Mouse (Mus musculus) hindbrain, embryonic 13.5 days (tissue): ENCODE results near the gene Hsd17b14. TPM values are rescaled to one million over a fixed set of nuclear protein-coding genes. Genes with fewer than 3 reads are reported as not detected.
"Not testable (repeated sequence)": the region's sequence is repeated elsewhere in the genome, so short reads cannot be mapped to it uniquely, and the experiment has no call there.

ENCODE experiments used
- ATAC-seq: fragments of 200-750 bp; cut with Nextera tagmentation; 2 replicates; pipeline ENCODE4 v1.8.0; 2017; ENCODE audit warnings: moderate TSS enrichment; ENCODE audit not compliant: low FRiP score
- H3K27ac ChIP-seq: fragments of 300-500 bp; sonication (generic); 2 replicates; pipeline ENCODE4 v1.5.1; 2015; ENCODE audit warnings: inconsistent platforms, mild to moderate bottlenecking, moderate library complexity
- H3K27me3 ChIP-seq: fragments of 300-500 bp; sonication (generic); 2 replicates; pipeline ENCODE4 v1.6.1; 2015; ENCODE audit warnings: mild to moderate bottlenecking, inconsistent platforms
- H3K36me3 ChIP-seq: fragments of 300-500 bp; sonication (generic); 2 replicates; pipeline ENCODE4 v1.6.1; 2015; ENCODE audit warnings: mild to moderate bottlenecking, inconsistent platforms
- H3K4me1 ChIP-seq: fragments of 300-500 bp; sonication (generic); replicated peaks from 2 replicates; pipeline ENCODE4 v1.6.1; 2015; ENCODE audit warnings: inconsistent platforms
- H3K4me2 ChIP-seq: fragments of 300-500 bp; sonication (generic); 2 replicates; pipeline ENCODE4 v1.6.1; 2015; ENCODE audit warnings: inconsistent platforms, mild to moderate bottlenecking, moderate library complexity
- H3K4me3 ChIP-seq: fragments of 300-500 bp; sonication (generic); 2 replicates; pipeline ENCODE4 v1.5.1; 2015; ENCODE audit warnings: mild to moderate bottlenecking, inconsistent platforms
- H3K9ac ChIP-seq: fragments of 300-500 bp; sonication (generic); 2 replicates; pipeline ENCODE4 v1.6.1; 2015; ENCODE audit warnings: mild to moderate bottlenecking, inconsistent platforms
- H3K9me3 ChIP-seq: fragments of 300-500 bp; sonication (generic); 2 replicates; pipeline ENCODE4 v1.6.1; 2016; ENCODE audit warnings: inconsistent platforms
- WGBS: fragments of 180-500 bp; shearing (Covaris S2); methylation state at CpG from one replicate; pipeline ENCODE4 v1.1.7; 2015; 5-methylcytosine and 5-hydroxymethylcytosine counted together
- polyA plus RNA-seq: library from polyadenylated mRNA; unstranded; fragments of >200 nt; fragmentation: Nextera tagmentation; extraction: Ambion mirVana; gene quantifications from 2 replicates; pipeline ENCODE4 v1.2.1, GENCODE M21; 2015

Hsd17b14 gene
- polyA plus RNA-seq, 1 experiment from 2014 or later, result 0.45 TPM

GRCm38 (mm10) chr7:45521728-45522184, 32.9 kb upstream of the Hsd17b14 start:
- peak overlapping the region; percentile 68 for H3K9ac ChIP-seq
- under 1% methylated on average over 28 of the region's 28 CpGs for WGBS
- H3K27ac ChIP-seq, result peak overlapping the region; percentile 86
- H3K4me3 ChIP-seq, result peak overlapping the region; percentile 45
- no peaks in the 10 kb centered on the region for H3K9me3 ChIP-seq
- peaks cover 35% of the 10 kb centered on the region for H3K4me1 ChIP-seq
- peak overlapping the region; percentile 52 for H3K4me2 ChIP-seq
- no peaks in the 10 kb centered on the region for H3K27me3 ChIP-seq
- H3K36me3 ChIP-seq, result no peaks in the 10 kb centered on the region; the same call in 1 of the 2 replicates
- peak; percentile 76 for ATAC-seq

GRCm38 (mm10) chr7:45522194-45522752, 32.4 kb upstream of the Hsd17b14 start:
- H3K27ac ChIP-seq, result no peak overlapping the region
- H3K27me3 ChIP-seq, result no peaks in the 10 kb centered on the region
- H3K36me3 ChIP-seq, result no peaks in the 10 kb centered on the region; the same call in 1 of the 2 replicates
- H3K4me1 ChIP-seq, result peaks cover 36% of the 10 kb centered on the region
- H3K4me2 ChIP-seq, result peak overlapping the region; percentile 52
- WGBS, result 56% methylated on average over 16 of the region's 16 CpGs
- no peak for ATAC-seq
- no peaks in the 10 kb centered on the region for H3K9me3 ChIP-seq
- H3K4me3 ChIP-seq, result peak overlapping the region; percentile 45
- no peak overlapping the region for H3K9ac ChIP-seq

DNA sequence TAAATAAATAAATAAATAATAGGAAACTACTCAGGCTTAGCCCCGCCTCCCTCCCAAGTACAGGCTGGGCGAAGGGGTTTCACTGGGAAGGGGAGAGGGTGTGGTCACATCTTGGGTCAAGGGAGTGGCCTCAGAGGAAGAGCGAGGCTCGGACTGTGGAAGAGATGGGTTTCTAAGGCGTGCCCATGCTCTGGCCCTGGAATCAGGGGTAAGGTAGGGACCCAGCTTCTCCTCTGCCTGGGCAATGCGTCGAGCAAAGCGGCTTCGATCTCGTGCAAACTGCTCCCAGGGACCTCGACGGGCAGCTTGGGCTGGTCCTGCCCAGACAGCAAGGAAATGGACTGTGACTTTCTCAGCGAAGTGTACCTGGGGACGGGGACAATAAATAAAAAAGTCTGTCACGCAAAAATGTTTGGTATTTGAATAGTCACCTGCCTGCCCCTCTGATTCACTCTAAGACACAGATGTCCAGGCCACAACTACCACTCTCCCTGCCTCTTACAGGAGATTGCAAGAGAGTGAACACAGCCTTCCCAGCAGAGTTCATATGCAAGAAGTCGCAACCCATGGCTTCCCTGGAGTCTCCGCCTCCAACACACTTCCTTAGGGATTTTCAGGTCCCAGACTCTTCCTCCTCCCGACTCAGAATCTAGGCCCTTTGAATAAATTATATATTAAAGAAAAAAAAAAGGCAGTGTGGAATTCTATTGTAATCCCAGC, 31.6 kb upstream of the Hsd17b14 start:
- Histone ChIP-seq H3K9ac (peak overlapping the region; percentile 46), H3K27me3 (no peaks in the 10 kb centered on the region), H3K36me3 (no peaks in the 10 kb centered on the region; the same call in 1 of the 2 replicates), H3K9me3 (no peaks in the 10 kb centered on the region), H3K4me3 (peak overlapping the region; percentile 1; the same call in 1 of the 2 replicates), H3K4me1 (peaks cover 36% of the 10 kb centered on the region), H3K4me2 (peak overlapping the region; percentile 8; the same call in 1 of the 2 replicates), H3K27ac (no peak overlapping the region)
- WGBS, result 77% methylated on average over 18 of the region's 18 CpGs
- no peak for ATAC-seq

DNA sequence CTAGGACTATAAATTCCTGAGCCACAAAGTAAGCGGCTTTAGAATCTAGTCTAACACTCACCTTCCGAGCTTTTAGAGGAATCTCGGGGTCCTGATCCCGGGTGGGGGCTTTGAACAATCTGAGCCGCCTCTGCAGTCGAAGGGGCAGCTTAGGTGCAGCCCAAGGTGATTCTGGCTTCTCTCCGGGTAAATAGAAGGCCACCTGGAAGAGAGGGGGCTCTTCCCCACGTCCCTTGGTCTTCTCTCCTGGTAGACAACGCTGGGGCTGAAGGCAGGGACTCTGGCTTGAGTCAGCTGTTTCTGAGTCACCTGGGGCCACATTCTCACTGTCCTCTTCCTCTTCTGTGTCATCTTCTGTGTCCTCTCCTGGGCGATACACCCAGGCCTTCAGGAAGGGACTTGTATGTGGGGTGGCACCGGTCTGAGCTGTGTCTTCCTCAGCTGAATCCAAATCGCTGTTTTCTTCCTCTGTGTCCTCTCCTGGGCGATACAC, 31.0 kb upstream of the Hsd17b14 start:
- no peak for ATAC-seq
- Histone ChIP-seq H3K4me2 (peak overlapping the region; percentile 25; the same call in 1 of the 2 replicates), H3K4me1 (peaks cover 36% of the 10 kb centered on the region), H3K36me3 (no peaks in the 10 kb centered on the region; the same call in 1 of the 2 replicates), H3K4me3 (peak overlapping the region; percentile 1; the same call in 1 of the 2 replicates), H3K9me3 (no peaks in the 10 kb centered on the region), H3K27me3 (no peaks in the 10 kb centered on the region), H3K27ac (no peak overlapping the region), H3K9ac (peak overlapping the region; percentile 46)
- 89% methylated on average over 13 of the region's 13 CpGs for WGBS

DNA sequence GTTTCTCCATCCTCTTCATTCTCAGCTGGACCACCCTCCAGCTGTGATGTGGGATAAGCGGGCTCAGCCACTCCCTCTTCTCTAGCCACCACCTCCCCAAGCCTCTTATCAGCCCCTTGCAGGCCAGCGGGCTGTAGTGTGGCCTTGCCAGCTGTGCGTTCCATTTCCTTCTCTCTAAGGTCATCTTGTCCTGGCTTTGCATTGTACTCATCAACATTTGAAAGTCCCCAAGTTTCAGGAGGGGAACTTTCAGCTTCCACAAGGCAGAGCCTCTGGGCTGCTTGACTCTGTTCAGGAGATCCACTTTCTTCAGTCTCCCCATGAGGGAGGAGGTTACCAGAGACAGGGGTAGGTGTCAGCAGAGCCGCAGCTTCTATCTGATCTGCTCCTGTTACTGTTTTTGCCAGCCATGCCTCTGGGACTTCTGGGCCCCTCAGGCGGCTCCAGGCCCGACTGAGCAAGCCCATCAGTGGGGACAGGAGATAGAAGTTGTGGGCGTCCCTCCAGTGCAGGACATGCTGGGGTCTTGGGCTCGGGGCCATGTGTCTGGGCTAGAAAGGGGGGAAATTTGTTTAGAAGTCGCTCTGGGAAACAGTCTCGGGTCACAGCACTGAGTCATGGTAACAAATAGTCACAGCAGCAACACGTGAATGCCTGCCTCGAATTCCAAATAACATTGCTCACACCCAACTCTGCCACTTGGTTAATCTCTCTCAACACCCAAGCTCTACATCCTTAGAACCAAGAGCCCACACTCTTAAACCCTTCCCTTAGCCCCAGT, 29.7 kb upstream of the Hsd17b14 start:
- 32% methylated on average over 12 of the region's 12 CpGs for WGBS
- peak; percentile 9; the same call in 1 of the 2 replicates for ATAC-seq
- Histone ChIP-seq H3K4me1 (peaks cover 38% of the 10 kb centered on the region), H3K4me2 (peak overlapping the region; percentile 80), H3K36me3 (no peaks in the 10 kb centered on the region; the same call in 1 of the 2 replicates), H3K9me3 (no peaks in the 10 kb centered on the region), H3K27me3 (0 out of 2 replicates have a peak, but pooled peaks cover 2% of the 10 kb centered on the region), H3K27ac (peak overlapping the region; percentile 83), H3K9ac (peak overlapping the region; percentile 77), H3K4me3 (peak overlapping the region; percentile 60)

- peak; percentile 79 for ATAC-seq
- peak within 1 kb of the TSS; percentile 83 for H3K27ac ChIP-seq
- H3K9me3 ChIP-seq, result no peaks in the 10 kb centered on the region
- H3K4me1 ChIP-seq, result peaks cover 42% of the 10 kb centered on the region
- WGBS, result under 1% methylated on average over 54 of the region's 54 CpGs
- peak within 1 kb of the TSS; percentile 77 for H3K9ac ChIP-seq
- peak within 1 kb of the TSS; percentile 60 for H3K4me3 ChIP-seq
- H3K36me3 ChIP-seq, result no peaks in the 10 kb centered on the region; the same call in 1 of the 2 replicates
- H3K4me2 ChIP-seq, result peak within 1 kb of the TSS; percentile 80
- peaks cover 6% of the 10 kb centered on the region; the same call in 1 of the 2 replicates for H3K27me3 ChIP-seq
Observed at GRCm38 (mm10) chr7:45525809-45526473, 28.8 kb upstream of the Hsd17b14 start, which contains the start of the genes Ppp1r15a and Plekha4. TSS of gene Ppp1r15a (minus strand) at chr7:45526268. TSS of gene Plekha4 (plus strand) at chr7:45526330.

DNA sequence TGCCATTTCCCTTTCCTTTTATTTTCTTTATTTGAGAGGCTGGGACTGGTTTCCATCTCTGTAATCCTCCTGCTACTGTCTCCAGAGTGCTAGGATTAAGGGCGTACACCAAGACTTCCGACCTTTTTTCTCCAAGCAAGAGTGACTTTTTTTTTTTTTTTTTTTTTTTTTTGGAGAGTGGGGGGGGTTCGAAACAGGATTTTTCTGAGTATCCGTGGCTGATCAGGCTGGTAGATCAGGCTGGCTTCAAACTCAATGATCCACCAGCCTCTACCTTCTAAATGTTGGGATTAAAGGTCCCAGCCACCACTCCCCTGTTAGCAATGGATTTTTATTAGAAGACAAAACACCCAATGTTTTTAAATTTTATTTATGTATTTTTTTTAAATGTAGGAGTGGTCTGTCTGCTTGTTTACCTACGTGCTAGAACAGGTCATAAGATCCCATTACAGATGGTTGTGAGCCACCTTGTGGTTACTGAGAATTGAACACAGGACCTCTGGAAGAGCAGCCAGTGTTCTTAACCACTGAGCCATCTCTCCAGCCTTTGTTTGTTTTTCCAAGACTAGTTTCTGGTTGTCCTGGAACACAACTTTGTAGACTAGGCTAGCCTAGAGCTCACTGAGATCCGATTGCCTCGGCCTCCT, 28.1 kb upstream of the Hsd17b14 start:
- ATAC-seq, result no peak
- Histone ChIP-seq H3K4me3 (peak overlapping the region; percentile 60), H3K9me3 (no peaks in the 10 kb centered on the region), H3K4me1 (peaks cover 37% of the 10 kb centered on the region), H3K27me3 (peaks cover 9% of the 10 kb centered on the region; the same call in 1 of the 2 replicates), H3K4me2 (peak overlapping the region; percentile 80), H3K27ac (peak overlapping the region; percentile 83), H3K36me3 (no peaks in the 10 kb centered on the region; the same call in 1 of the 2 replicates), H3K9ac (peak overlapping the region; percentile 77)
- 24% methylated on average over 7 of the region's 7 CpGs for WGBS

GRCm38 (mm10) chr7:45527169-45527568, 27.5 kb upstream of the Hsd17b14 start:
- not testable (repeated sequence) for ATAC-seq
- 96% methylated on average over 6 of the region's 6 CpGs for WGBS

DNA sequence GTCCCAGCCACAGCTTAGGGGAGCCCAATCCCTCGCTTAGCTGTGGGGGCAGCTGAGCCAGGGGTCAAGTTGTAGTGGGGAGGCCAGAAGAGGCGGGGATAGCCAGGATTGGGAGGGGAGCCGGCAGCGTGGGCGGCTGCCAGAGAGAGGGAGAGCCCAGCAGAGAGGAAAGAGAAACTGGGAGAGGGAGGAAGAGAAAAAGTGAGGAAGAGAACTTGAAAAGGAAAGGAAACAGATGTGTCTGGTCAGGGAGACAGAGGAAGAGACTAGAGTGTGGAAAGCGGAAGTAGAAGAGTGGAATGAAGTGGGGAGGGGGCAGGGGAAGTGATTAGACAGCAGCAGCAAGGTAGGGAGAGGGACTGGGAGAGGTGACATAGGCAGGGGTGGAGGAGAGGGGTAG, 25.2 kb upstream of the Hsd17b14 start:
- Histone ChIP-seq H3K36me3 (no peaks in the 10 kb centered on the region), H3K4me2 (no peak overlapping the region), H3K4me1 (peaks cover 22% of the 10 kb centered on the region), H3K4me3 (no peak overlapping the region), H3K9ac (no peak overlapping the region), H3K9me3 (no peaks in the 10 kb centered on the region), H3K27me3 (peaks cover 9% of the 10 kb centered on the region; the same call in 1 of the 2 replicates), H3K27ac (no peak overlapping the region)
- ATAC-seq, result no peak
- WGBS, result 25% methylated on average over 6 of the region's 6 CpGs

More at GRCm38 (mm10) chr7:45527169-45527568, 27.5 kb upstream of the Hsd17b14 start:
- not testable (repeated sequence) for H3K4me2 ChIP-seq, H3K9ac ChIP-seq, H3K4me3 ChIP-seq, H3K36me3 ChIP-seq, H3K9me3 ChIP-seq, H3K27ac ChIP-seq, H3K27me3 ChIP-seq
- peaks cover 35% of the 10 kb centered on the region for H3K4me1 ChIP-seq

- peaks cover 10% of the 10 kb centered on the region; the same call in 1 of the 2 replicates for H3K4me1 ChIP-seq
- no peak overlapping the region for H3K4me3 ChIP-seq
- ATAC-seq, result no peak
- H3K4me2 ChIP-seq, result 0 out of 2 replicates have a peak overlapping the region, but pooled peaks have one; percentile 4
- WGBS, result 77% methylated on average over 2 of the region's 2 CpGs
- 0 out of 2 replicates have a peak overlapping the region, but pooled peaks have one; percentile 35 for H3K27ac ChIP-seq
- no peaks in the 10 kb centered on the region for H3K36me3 ChIP-seq
- peaks cover 9% of the 10 kb centered on the region; the same call in 1 of the 2 replicates for H3K27me3 ChIP-seq
- no peak overlapping the region for H3K9ac ChIP-seq
- no peaks in the 10 kb centered on the region for H3K9me3 ChIP-seq
Observed at GRCm38 (mm10) chr7:45530643-45531042, 24.1 kb upstream of the Hsd17b14 start.

DNA sequence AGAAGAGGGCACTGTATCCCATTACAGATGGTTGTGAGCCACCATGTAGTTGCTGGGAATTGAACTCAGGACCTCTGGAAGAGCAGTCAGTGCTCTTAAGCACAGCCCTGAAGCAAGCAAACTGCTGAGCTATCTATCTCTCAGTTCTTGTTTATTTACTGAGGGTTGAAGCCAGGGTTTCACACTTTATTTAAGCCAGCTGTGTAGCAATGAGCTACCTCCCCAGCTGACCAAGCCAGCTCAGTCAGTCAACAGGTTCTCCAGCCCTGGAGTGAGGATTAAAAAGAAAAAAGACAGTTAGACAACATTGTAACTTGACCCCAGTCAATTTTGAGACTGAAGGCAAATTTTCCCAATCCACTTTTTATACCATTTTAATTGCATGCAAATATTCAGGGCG, 19.0 kb upstream of the Hsd17b14 start:
- Histone ChIP-seq H3K9ac (no peak overlapping the region), H3K27me3 (0 out of 2 replicates have a peak, but pooled peaks cover 3% of the 10 kb centered on the region), H3K36me3 (no peaks in the 10 kb centered on the region), H3K4me3 (no peak overlapping the region), H3K4me1 (peaks cover 7% of the 10 kb centered on the region), H3K9me3 (no peaks in the 10 kb centered on the region), H3K4me2 (no peak overlapping the region), H3K27ac (no peak overlapping the region)
- WGBS, result 79% methylated on average over 1 of the region's 1 CpGs
- no peak for ATAC-seq
